13 mouse cellular contexts compared by ENCODE assay signal in genomic region chr15:25947383-25947782, GRCm38 (mm10).
"Had no signal": no experiment of that assay in that cellular context is flagged by ENCODE, and none has a peak within 500 bp of the region (broad histone marks: within the 10 kb centered on the region; RNA-seq: fewer than 3 reads in every experiment).

No protein-coding gene starts in this region.

- DNase-seq: kidney, adult 11 months; kidney, postnatal 25 days; lung, postnatal 36 days; right cerebral cortex, postnatal 14 days; thymus, postnatal 36 days had no signal

- ATAC-seq: midbrain, embryonic 16.5 days had no signal

- H3K27ac ChIP-seq: kidney, embryonic 15.5 days; left cerebral cortex, adult 2 months; limb, embryonic 10.5 days; lung, embryonic 15.5 days; midbrain, embryonic 12.5 days had no signal

- H3K9ac ChIP-seq: kidney, embryonic 15.5 days; lung, embryonic 15.5 days; midbrain, embryonic 12.5 days had no signal

- H3K9me3 ChIP-seq: kidney, embryonic 15.5 days; limb, embryonic 10.5 days; lung, embryonic 15.5 days; megakaryocyte, embryonic 14.5 days; midbrain, embryonic 12.5 days had no signal

- H3K4me2 ChIP-seq: kidney, embryonic 15.5 days; liver, embryonic 11.5 days; lung, embryonic 15.5 days; midbrain, embryonic 12.5 days had no signal

- H3K4me3 ChIP-seq: kidney, embryonic 15.5 days; left cerebral cortex, adult 2 months; limb, embryonic 10.5 days; lung, embryonic 15.5 days; megakaryocyte, embryonic 14.5 days; midbrain, embryonic 12.5 days had no signal

- H3K27me3 ChIP-seq: kidney, embryonic 15.5 days; lung, embryonic 15.5 days; megakaryocyte, embryonic 14.5 days; midbrain, embryonic 12.5 days had no signal

- H3K36me3 ChIP-seq: kidney, embryonic 15.5 days; limb, embryonic 10.5 days; lung, embryonic 15.5 days; midbrain, embryonic 12.5 days had no signal

- H3K4me1 ChIP-seq: kidney, embryonic 15.5 days; limb, embryonic 10.5 days; lung, embryonic 15.5 days had no signal
